Mouse (Mus musculus) left cerebral cortex, postnatal 36 days (tissue): ENCODE data around the gene Ankfy1. TPM values are rescaled to one million over a fixed set of nuclear protein-coding genes. Genes with fewer than 3 reads are reported as not detected.

Source experiments
- DNase-seq, 2 experiments: peaks; one replicate each; pipeline ENCODE4 v3.0.0; 2021 to 2022; ENCODE audit warnings: low spot score in 2 of 2, mixed read lengths in 1 of 2
- intact Hi-C: fragments of 180-260 bp; cut with DNase I; formaldehyde crosslinking; loops from one replicate; pipeline ENCODE4 v1.15.1; 2025
- total RNA-seq, 2 experiments: library from RNA; stranded (reverse); gene quantifications; 2 replicates each; pipeline ENCODE4 v1.2.3; 2021

Gene Ankfy1
- 10 to 100 TPM; 29.6 to 41.0 TPM for total RNA-seq

- intact Hi-C loops = loop anchor here (5.0 kb wide), 1 partner anchor 83 kb away; the partner anchor contains the start of gene Ube2g1
- peak; percentile 92 to 95 for DNase-seq
Observed at GRCm38 (mm10) chr11:72689551-72690510, at the start of gene Ankfy1. Gene Ankfy1, plus strand, starts transcription at chr11:72690006.

- DNase-seq = no peak
- intact Hi-C loops = no loop called here
Observed at GRCm38 (mm10) chr11:72642730-72643129, 47.1 kb upstream of the Ankfy1 start.

- intact Hi-C loops = no loop called here
- no peak for DNase-seq
Observed at GRCm38 (mm10) chr11:72645386-72645785, 44.4 kb upstream of the Ankfy1 start.

GRCm38 (mm10) chr11:72650347-72650746, 39.5 kb upstream of the Ankfy1 start:
- intact Hi-C loops = no loop called here
- DNase-seq = no peak

GRCm38 (mm10) chr11:72659918-72660317, 29.9 kb upstream of the Ankfy1 start:
- DNase-seq = no peak
- intact Hi-C loops = no loop called here

- intact Hi-C loops = no loop called here
- no peak for DNase-seq
Observed at GRCm38 (mm10) chr11:72660359-72660758, 29.4 kb upstream of the Ankfy1 start.

- no peak for DNase-seq
- intact Hi-C loops = no loop called here
Observed at GRCm38 (mm10) chr11:72664641-72665040, 25.2 kb upstream of the Ankfy1 start.

- DNase-seq = no peak
- intact Hi-C loops = no loop called here
Observed at GRCm38 (mm10) chr11:72670634-72671033, 19.2 kb upstream of the Ankfy1 start.

- intact Hi-C loops = no loop called here
- no peak for DNase-seq
Observed at GRCm38 (mm10) chr11:72671294-72671988, 18.4 kb upstream of the Ankfy1 start.

GRCm38 (mm10) chr11:72672438-72672837, 17.4 kb upstream of the Ankfy1 start:
- intact Hi-C loops = no loop called here
- no peak for DNase-seq

GRCm38 (mm10) chr11:72675280-72675679, 14.5 kb upstream of the Ankfy1 start:
- intact Hi-C loops = no loop called here
- no peak for DNase-seq

- DNase-seq = no peak
- intact Hi-C loops = no loop called here
Observed at GRCm38 (mm10) chr11:72680726-72681125, 9.1 kb upstream of the Ankfy1 start.

GRCm38 (mm10) chr11:72683402-72683801, 6.4 kb upstream of the Ankfy1 start:
- intact Hi-C loops = no loop called here
- DNase-seq = no peak

GRCm38 (mm10) chr11:72686697-72687096, 3.1 kb upstream of the Ankfy1 start:
- DNase-seq = no peak
- intact Hi-C loops = no loop called here

GRCm38 (mm10) chr11:72688242-72688641, 1.6 kb upstream of the Ankfy1 start:
- DNase-seq = no peak
- intact Hi-C loops = no loop called here

- no peak for DNase-seq
- intact Hi-C loops = no loop called here
Observed at GRCm38 (mm10) chr11:72689115-72689514, 691 bp upstream of the Ankfy1 start.

- intact Hi-C loops = loop anchor here (5.0 kb wide), 1 partner anchor 85 kb away; the partner anchor contains the start of gene Ube2g1
- DNase-seq = no peak
Observed at GRCm38 (mm10) chr11:72692353-72692752, 2.5 kb downstream of the Ankfy1 start.

- no peak for DNase-seq
- intact Hi-C loops = no loop called here
Observed at GRCm38 (mm10) chr11:72695025-72695424, 5.2 kb downstream of the Ankfy1 start.

GRCm38 (mm10) chr11:72696368-72696971, 6.7 kb downstream of the Ankfy1 start:
- intact Hi-C loops = no loop called here

GRCm38 (mm10) chr11:72697323-72697722, 7.5 kb downstream of the Ankfy1 start:
- intact Hi-C loops = no loop called here
- DNase-seq = no peak

More at GRCm38 (mm10) chr11:72696368-72696971, 6.7 kb downstream of the Ankfy1 start:
- no peak for DNase-seq
